Mouse (Mus musculus) layer of hippocampus, adult 8-10 months (tissue): ENCODE results near the gene Olfr1170. TPM values are rescaled to one million over a fixed set of nuclear protein-coding genes. Genes with fewer than 3 reads are reported as not detected.

Experiments used
- DNase-seq, 2 experiments: peaks; one replicate each; pipeline ENCODE4 v3.0.0; 2022; ENCODE audit warnings: low spot score in 2 of 2
- total RNA-seq, 4 experiments: library from RNA; stranded (reverse); gene quantifications; 2 replicates each; pipeline ENCODE4 v1.2.4; 2022

Gene Olfr1170
- total RNA-seq, result not detected

- DNase-seq, result no peak
Measured at GRCm38 (mm10) chr2:88228234-88228633, at the start of gene Olfr1170. Gene Olfr1170, minus strand, starts transcription at chr2:88228334.

GRCm38 (mm10) chr2:88220784-88221183 lies 7.3 kb downstream of the Olfr1170 start:
- DNase-seq, result no peak

DNA sequence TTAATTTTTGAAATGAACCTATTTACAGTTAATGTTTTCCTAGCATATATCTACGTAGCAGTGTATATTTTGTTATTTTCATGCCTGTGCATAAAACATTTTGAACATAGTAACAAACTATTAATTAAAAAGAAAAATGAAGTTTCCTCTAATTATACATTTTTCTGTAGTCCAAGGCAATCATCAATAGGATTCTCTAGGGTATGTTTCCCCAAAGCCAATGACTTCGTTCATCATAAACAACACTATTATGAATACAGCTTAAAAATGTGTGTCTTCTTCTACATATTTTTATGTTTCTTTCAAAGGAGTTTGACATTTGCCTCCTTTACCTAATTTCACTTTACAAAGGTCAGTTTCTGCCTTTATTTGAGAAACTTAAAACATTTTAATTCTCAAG lies 46.6 kb downstream of the Olfr1170 start, which contains the start of gene Olfr1168:
Gene Olfr1168 (plus strand): TSS at position 301 of the 400 bp plus-strand sequence.
- no peak for DNase-seq

Other genes starting within 250 kb of the Olfr1170 start
- gene Olfr1158, start 238.2 kb downstream of the Olfr1170 start, total RNA-seq, result not detected
- not detected for gene Olfr1160, start 220.1 kb downstream of the Olfr1170 start, total RNA-seq
- gene Olfr1161, start 205.6 kb downstream of the Olfr1170 start, total RNA-seq, result not detected
- gene Olfr73, start 190.6 kb downstream of the Olfr1170 start, total RNA-seq, result not detected
- not detected for gene Olfr1162, start 177.2 kb downstream of the Olfr1170 start, total RNA-seq
- gene Olfr1163, start 156.5 kb downstream of the Olfr1170 start, total RNA-seq, result not detected
- not detected for gene Olfr1164, start 134.4 kb downstream of the Olfr1170 start, total RNA-seq
- not detected for gene Olfr1166, start 100.1 kb downstream of the Olfr1170 start, total RNA-seq
- not detected for gene Olfr1167, start 73.1 kb downstream of the Olfr1170 start, total RNA-seq
- not detected for gene Olfr1168, start 46.5 kb downstream of the Olfr1170 start, total RNA-seq
- gene Olfr1173, start 51.5 kb upstream of the Olfr1170 start, total RNA-seq, result not detected
- not detected for gene Olfr1174-ps, start 86.8 kb upstream of the Olfr1170 start, total RNA-seq
- not detected for gene Olfr1175-ps, start 98.9 kb upstream of the Olfr1170 start, total RNA-seq
- not detected for gene Olfr1176, start 108.4 kb upstream of the Olfr1170 start, total RNA-seq
- gene Olfr1177-ps, start 118.2 kb upstream of the Olfr1170 start, total RNA-seq, result not detected
- not detected for gene Olfr1178, start 158.7 kb upstream of the Olfr1170 start, total RNA-seq
- gene Olfr1179, start 178.1 kb upstream of the Olfr1170 start, total RNA-seq, result not detected
- gene Olfr1180, start 190.8 kb upstream of the Olfr1170 start, total RNA-seq, result not detected
- gene Olfr1181, start 197.8 kb upstream of the Olfr1170 start, total RNA-seq, result not detected
- gene Gm13757, start 220.8 kb upstream of the Olfr1170 start, total RNA-seq, result not detected
- gene Olfr1183, start 226.5 kb upstream of the Olfr1170 start, total RNA-seq, result not detected